Mouse (Mus musculus): ENCODE results near the gene Armc9. TPM values are rescaled to one million over a fixed set of nuclear protein-coding genes. Genes with fewer than 3 reads are reported as not detected.

The Armc9 gene
- total RNA-seq, 2 experiments from 2014 or later: 16.1 to 16.8 TPM

GRCm38 (mm10) chr1:86269190-86269508 lies 114.6 kb downstream of the Armc9 start:
- no peak for DNase-seq (ENCODE audit: low spot score in 2 of 2)

- DNase-seq (ENCODE audit: low spot score in 2 of 2): no peak
Observed at GRCm38 (mm10) chr1:86271707-86272106, 117.1 kb downstream of the Armc9 start.

GRCm38 (mm10) chr1:86277055-86277454 lies 122.5 kb downstream of the Armc9 start:
- no peak for DNase-seq (ENCODE audit: low spot score in 2 of 2)

DNA sequence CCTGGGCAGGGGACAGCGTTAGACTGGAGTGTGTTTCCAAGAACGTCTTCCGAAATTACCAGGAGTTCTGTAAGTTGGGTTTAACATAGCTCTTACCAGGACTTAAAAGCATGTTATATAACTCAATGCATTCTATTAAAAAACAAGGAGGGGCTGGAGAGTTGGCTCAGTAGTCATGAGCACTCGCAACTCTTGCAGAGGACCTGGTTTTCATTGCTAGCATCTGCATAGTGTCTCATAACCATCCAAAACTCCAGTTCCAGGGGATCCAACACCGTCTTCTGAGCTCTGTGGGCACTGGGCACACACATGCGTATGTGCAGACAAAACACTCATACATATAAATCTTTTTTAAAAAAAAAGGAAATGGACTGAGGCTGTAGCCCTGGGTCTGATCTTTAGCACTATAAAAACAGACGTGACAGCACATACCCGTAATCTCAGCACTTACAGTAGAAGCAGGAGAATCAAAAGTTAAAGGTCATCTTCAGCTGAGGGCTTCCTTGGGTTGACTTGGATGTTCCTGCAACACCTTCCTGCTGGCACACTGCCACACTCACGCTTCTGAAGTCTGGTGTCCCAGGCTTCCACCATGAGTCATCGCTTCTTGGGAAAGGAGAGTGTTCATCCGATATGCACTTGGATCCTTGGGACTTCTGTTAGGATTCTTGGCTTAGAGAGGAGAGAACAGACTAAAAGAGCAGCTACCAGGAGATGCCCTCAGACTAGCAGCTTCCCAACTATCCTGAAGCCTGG lies 127.4 kb downstream of the Armc9 start:
- DNase-seq (ENCODE audit: low spot score in 2 of 2): no peak

DNA sequence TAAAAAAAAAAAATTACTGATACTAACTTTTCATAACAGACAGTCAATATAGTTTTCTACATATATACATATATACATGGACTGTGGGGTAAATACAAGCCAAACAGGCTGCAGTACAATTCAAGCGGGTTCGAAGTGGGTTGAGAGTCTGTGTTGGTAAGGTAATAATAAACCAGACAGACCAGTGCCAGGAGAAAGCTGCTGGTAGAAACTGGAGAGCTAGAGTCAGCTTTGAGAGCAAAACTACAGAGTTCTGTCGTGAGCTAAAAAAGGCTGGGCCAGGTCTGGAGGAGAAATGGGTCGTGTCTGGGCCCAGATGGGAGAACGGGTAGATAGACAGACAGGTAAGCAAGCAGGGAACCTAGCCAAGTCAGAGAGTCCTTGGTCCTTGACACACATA lies 129.5 kb downstream of the Armc9 start:
- no peak for DNase-seq (ENCODE audit: low spot score in 2 of 2)

- no peak for DNase-seq (ENCODE audit: low spot score in 2 of 2)
Observed at GRCm38 (mm10) chr1:86285295-86285694, 130.7 kb downstream of the Armc9 start.

GRCm38 (mm10) chr1:86287473-86287872 lies 132.9 kb downstream of the Armc9 start:
- no peak for DNase-seq (ENCODE audit: low spot score in 2 of 2)

- no peak for DNase-seq (ENCODE audit: low spot score in 2 of 2)
Observed at GRCm38 (mm10) chr1:86290452-86290851, 135.9 kb downstream of the Armc9 start.

GRCm38 (mm10) chr1:86293091-86293490 lies 138.5 kb downstream of the Armc9 start:
- no peak for DNase-seq (ENCODE audit: low spot score in 2 of 2)

DNA sequence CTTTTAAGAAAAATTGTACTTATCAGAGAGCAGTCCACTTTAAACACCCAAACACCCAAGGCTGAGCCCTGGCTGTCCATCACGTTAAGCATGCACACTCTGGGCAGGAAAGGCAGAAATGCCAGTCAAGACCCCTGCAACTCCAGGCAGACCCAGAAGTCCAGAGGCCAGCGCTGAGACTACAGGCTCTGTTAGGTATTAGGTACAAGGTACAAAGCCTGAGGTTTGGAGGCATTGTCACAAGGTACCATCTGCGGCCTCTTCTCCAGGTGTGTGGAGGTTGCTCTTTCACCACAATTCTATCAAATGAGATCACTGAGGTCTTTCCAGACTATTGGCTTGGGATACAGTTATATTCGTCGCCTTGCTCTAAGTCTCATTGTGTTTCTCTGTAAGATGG lies 139.3 kb downstream of the Armc9 start:
- no peak for DNase-seq (ENCODE audit: low spot score in 2 of 2)

- DNase-seq (ENCODE audit: low spot score in 2 of 2): no peak
Observed at GRCm38 (mm10) chr1:86294472-86294871, 139.9 kb downstream of the Armc9 start.

- DNase-seq (ENCODE audit: low spot score in 2 of 2): no peak
Observed at GRCm38 (mm10) chr1:86300093-86300492, 145.5 kb downstream of the Armc9 start.

GRCm38 (mm10) chr1:86300731-86301130 lies 146.2 kb downstream of the Armc9 start:
- DNase-seq (ENCODE audit: low spot score in 2 of 2): no peak

DNA sequence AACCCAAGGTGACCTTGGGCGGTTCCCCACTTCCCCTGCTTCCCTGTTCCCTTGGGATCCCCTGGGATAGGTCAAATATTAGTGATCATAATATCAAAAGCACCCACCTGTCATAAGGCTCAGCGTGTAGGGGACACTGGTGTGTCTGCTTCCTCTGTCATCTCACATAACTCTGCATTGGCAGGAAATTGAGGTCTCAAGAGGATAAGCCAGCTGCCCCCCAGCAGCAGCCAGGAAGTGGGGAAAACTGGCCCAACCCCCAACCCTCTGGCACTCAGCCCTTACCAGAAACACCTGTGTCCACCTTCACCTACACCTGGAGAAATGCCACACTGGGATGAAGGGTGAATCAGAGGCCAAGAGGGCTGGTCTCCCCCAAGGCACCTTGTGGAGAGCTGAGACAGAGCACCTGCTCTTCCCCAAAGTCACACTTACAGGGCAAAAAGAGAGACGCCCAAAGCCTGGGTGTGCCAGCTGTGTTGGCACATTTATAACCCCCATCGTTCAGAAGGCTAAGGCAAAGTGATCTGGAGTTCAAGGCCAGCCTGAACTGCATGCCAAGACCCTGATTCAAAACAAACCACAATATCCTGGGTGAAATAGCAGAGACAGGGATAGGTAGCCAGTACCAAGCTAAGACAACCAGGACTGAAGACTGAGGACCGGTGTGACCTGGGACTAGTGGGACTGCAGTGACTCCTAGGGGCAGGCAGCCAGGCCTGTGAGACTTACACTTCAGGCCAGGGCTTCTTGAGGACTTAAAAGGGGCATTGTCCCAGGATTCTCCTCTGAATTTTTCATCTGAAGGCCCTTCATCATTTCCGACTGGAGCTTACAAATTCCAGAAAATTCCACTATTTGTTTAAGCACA lies 146.9 kb downstream of the Armc9 start:
- no peak for DNase-seq (ENCODE audit: low spot score in 2 of 2)

GRCm38 (mm10) chr1:86302532-86302931 lies 148.0 kb downstream of the Armc9 start, which contains the start of gene B3gnt7:
Gene B3gnt7, plus strand, starts transcription at chr1:86302832.
- no peak for DNase-seq (ENCODE audit: low spot score in 2 of 2)

GRCm38 (mm10) chr1:86303063-86303872 lies 148.7 kb downstream of the Armc9 start:
- peak in 1 of 2 experiments; percentile 34 for DNase-seq (ENCODE audit: low spot score in 2 of 2)

DNA sequence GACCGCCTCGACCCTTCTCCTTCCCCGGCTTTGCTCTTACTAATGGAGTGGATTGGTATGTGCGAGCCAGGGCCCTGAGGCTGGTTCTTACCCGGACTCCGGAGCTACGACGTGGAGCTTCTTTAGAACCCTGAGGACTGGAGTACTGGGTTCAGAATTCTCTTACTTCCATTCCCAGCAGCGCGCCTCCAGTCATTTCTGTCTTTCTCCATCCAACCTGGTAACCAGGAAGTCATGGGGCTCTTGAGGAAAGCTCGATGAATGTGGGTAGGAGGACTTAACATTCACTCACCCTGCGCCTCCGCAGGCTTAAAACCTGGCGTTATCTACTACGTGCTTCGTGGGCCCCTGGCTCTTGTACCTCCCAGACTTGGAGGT lies 149.3 kb downstream of the Armc9 start:
- DNase-seq (ENCODE audit: low spot score in 2 of 2): no peak

- DNase-seq (ENCODE audit: low spot score in 2 of 2): no peak
Observed at GRCm38 (mm10) chr1:86306686-86307085, 152.1 kb downstream of the Armc9 start.

- DNase-seq (ENCODE audit: low spot score in 2 of 2): no peak
Observed at GRCm38 (mm10) chr1:86307177-86307762, 152.7 kb downstream of the Armc9 start.

DNA sequence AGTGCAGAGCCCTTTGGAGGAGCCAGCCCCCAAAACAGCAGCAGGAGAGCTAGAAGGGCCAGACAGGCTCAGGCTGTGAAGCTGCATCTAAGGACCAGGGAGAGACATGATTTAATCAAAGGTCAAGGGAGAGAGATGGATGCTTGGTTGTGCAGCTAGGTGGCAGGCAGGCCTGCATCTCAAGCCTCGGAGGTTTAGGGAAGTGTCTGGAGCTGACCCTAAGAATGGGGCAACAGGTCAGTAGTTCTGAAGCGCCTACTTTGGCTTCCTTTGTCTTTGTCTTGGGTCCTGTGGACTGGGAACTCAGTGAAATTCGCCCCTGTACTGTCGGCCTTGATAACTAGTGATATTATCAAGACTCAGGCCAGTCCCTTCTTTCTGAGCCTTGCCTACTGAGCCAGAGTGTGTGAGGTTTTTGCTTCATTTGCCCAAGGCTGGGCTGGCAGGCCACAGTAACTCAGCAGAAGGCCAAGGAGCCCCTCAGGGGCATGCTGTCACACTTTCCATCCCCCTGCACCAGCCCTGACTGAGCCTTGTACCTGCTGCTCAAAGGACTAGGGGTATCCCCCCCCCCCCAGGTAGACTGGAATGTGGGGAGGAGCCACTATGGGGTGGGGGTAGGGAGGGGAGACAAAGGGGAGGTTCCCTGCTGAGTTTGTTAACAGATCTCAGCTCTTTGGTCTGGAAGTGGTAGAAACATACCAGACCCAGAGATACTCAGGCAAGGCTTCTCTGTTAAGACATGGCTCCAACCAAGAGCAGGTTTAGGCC lies 153.5 kb downstream of the Armc9 start:
- DNase-seq (ENCODE audit: low spot score in 2 of 2): no peak
